Mouse (Mus musculus): ENCODE results near the gene Ccnk. TPM values are rescaled to one million over a fixed set of nuclear protein-coding genes. Genes with fewer than 3 reads are reported as not detected.

Ccnk gene
- polyA plus RNA-seq, 1 experiment: 15.5 TPM

GRCm38 (mm10) chr12:108204978-108205377 lies 25.6 kb downstream of the Ccnk start:
- Histone ChIP-seq H3K4me1 (ENCODE audit: control insufficient read depth, insufficient read depth, insufficient read length) (no peaks in the 10 kb centered on the region), H3K27ac (ENCODE audit: insufficient read depth, low read length) (no peak overlapping the region), H3K27me3 (ENCODE audit: control insufficient read depth, insufficient read depth, low read length) (no peaks in the 10 kb centered on the region), H3K36me3 (ENCODE audit: control insufficient read depth, insufficient read depth, low read length) (peaks cover 26% of the 10 kb centered on the region), H3K4me3 (ENCODE audit: extremely low read depth, insufficient read depth, insufficient read length) (no peak overlapping the region)
- TF ChIP-seq POLR2A (IDR thresholded peaks at IDR 0.05; ENCODE audit: low read depth, low read length) (no peak), CTCF (IDR thresholded peaks at IDR 0.05; ENCODE audit: extremely low read depth, insufficient read depth, insufficient read length, insufficient replicate concordance) (no peak)
- no peak for DNase-seq (ENCODE audit: low read depth in 1 of 2, low spot score in 2 of 2)
- WGBS: 83% methylated on average over 12 of the region's 12 CpGs

DNA sequence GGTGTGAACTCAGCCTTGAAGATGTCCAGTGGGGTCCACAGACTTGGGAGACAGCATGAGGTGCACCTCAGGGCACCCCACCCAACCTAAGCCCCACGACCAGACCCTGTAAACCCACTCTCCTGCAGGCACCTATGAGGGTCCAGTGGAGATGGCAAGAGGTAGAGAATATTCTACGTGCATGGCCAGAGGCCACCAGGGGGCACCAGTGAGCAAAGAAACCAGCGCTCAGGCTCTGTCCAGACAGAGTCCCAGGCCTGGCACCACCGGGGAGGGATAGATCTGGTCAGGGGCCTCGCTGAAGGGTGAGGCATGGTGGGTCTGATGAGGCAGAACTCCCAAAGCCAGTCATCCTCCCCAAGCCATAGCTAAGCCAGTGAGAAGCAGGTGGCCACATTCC lies 27.3 kb downstream of the Ccnk start:
- Histone ChIP-seq H3K4me3 (ENCODE audit: extremely low read depth, insufficient read depth, insufficient read length) (no peak overlapping the region), H3K27ac (ENCODE audit: insufficient read depth, low read length) (no peak overlapping the region), H3K27me3 (ENCODE audit: control insufficient read depth, insufficient read depth, low read length) (no peaks in the 10 kb centered on the region), H3K4me1 (ENCODE audit: control insufficient read depth, insufficient read depth, insufficient read length) (no peaks in the 10 kb centered on the region), H3K36me3 (ENCODE audit: control insufficient read depth, insufficient read depth, low read length) (peaks cover 14% of the 10 kb centered on the region)
- peak; percentile 7 to 61 for DNase-seq (ENCODE audit: low read depth in 1 of 2, low spot score in 2 of 2)
- 15% methylated on average over 5 of the region's 5 CpGs for WGBS
- TF ChIP-seq CTCF (IDR thresholded peaks at IDR 0.05; ENCODE audit: extremely low read depth, insufficient read depth, insufficient read length, insufficient replicate concordance): peak; percentile 73; the same call in 1 of the 2 replicates
- TF ChIP-seq POLR2A (IDR thresholded peaks at IDR 0.05; ENCODE audit: low read depth, low read length): no peak

DNA sequence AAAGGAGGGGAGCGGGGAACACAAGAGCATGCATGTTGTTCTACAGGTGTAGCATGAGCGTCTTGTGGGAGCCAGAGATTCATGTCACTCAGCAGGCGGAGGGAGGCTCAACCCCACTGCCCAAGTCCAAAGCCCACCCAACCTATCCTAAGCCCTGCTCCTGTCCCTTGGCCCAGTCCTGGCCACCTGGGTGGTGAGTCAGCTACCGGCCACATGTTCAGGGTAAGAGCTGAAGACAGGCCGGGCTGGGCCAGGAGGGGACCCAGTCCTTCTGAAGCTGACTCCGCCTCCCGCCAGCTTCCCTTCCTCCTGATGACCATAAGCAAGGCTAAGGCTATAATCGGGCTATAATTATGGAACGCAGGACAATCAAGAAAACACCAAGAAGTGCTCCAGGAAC lies 28.8 kb downstream of the Ccnk start:
- H3K36me3 ChIP-seq (ENCODE audit: control insufficient read depth, insufficient read depth, low read length): peaks cover 2% of the 10 kb centered on the region; the same call in 1 of the 2 replicates
- 94% methylated on average over 9 of the region's 9 CpGs for WGBS
- no peaks in the 10 kb centered on the region for H3K27me3 ChIP-seq (ENCODE audit: control insufficient read depth, insufficient read depth, low read length)
- no peak for DNase-seq (ENCODE audit: low read depth in 1 of 2, low spot score in 2 of 2)
- H3K27ac ChIP-seq (ENCODE audit: insufficient read depth, low read length): no peak overlapping the region
- TF ChIP-seq POLR2A (IDR thresholded peaks at IDR 0.05; ENCODE audit: low read depth, low read length): no peak
- no peak for TF ChIP-seq CTCF (IDR thresholded peaks at IDR 0.05; ENCODE audit: extremely low read depth, insufficient read depth, insufficient read length, insufficient replicate concordance)
- H3K4me1 ChIP-seq (ENCODE audit: control insufficient read depth, insufficient read depth, insufficient read length): no peaks in the 10 kb centered on the region
- no peak overlapping the region for H3K4me3 ChIP-seq (ENCODE audit: extremely low read depth, insufficient read depth, insufficient read length)

DNA sequence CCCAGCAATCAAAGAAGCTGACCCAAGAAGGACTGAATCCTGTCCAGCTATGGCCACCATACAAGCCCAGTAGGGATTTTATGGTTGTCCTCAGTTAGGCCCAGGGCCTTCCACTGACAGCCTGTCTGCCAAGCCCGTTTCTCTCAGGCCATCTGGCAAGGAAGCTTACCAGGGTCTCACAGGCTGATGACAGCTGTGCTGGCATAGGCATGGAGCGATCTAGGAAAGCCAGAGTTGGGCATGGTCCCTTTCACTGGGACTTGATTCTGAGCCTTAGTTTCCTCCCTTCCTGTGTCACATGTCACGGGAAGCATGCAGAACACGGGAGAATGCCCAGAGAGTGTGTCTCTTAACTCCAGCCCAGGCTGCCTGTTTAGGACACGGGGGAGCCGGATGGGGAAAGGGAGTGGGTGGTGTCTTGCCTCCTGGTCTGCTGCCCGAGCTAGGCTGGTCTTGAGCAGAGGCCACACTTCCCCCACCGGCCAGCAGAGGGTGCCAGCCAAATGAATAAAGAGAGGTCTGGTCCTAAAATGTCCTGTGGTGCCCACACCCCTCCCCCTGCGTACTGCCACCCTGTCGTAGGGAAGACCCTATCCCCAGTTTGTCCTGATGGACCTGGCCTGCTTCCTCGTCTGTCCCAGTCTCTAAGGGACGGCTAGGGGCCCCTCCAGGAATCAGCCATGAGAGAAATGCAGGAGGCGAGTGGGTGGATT lies 29.5 kb downstream of the Ccnk start:
- Histone ChIP-seq H3K36me3 (ENCODE audit: control insufficient read depth, insufficient read depth, low read length) (no peaks in the 10 kb centered on the region), H3K27ac (ENCODE audit: insufficient read depth, low read length) (no peak overlapping the region), H3K4me3 (ENCODE audit: extremely low read depth, insufficient read depth, insufficient read length) (no peak overlapping the region), H3K4me1 (ENCODE audit: control insufficient read depth, insufficient read depth, insufficient read length) (no peaks in the 10 kb centered on the region), H3K27me3 (ENCODE audit: control insufficient read depth, insufficient read depth, low read length) (no peaks in the 10 kb centered on the region)
- WGBS: 36% methylated on average over 13 of the region's 13 CpGs
- peak; percentile 3 to 40 for DNase-seq (ENCODE audit: low read depth in 1 of 2, low spot score in 2 of 2)
- peak; percentile 83 for TF ChIP-seq CTCF (IDR thresholded peaks at IDR 0.05; ENCODE audit: extremely low read depth, insufficient read depth, insufficient read length, insufficient replicate concordance)
- TF ChIP-seq POLR2A (IDR thresholded peaks at IDR 0.05; ENCODE audit: low read depth, low read length): no peak

- H3K4me3 ChIP-seq (ENCODE audit: extremely low read depth, insufficient read depth, insufficient read length): no peak overlapping the region
- no peak for TF ChIP-seq POLR2A (IDR thresholded peaks at IDR 0.05; ENCODE audit: low read depth, low read length)
- no peak for TF ChIP-seq CTCF (IDR thresholded peaks at IDR 0.05; ENCODE audit: extremely low read depth, insufficient read depth, insufficient read length, insufficient replicate concordance)
- no peaks in the 10 kb centered on the region for H3K27me3 ChIP-seq (ENCODE audit: control insufficient read depth, insufficient read depth, low read length)
- no peak overlapping the region for H3K27ac ChIP-seq (ENCODE audit: insufficient read depth, low read length)
- H3K36me3 ChIP-seq (ENCODE audit: control insufficient read depth, insufficient read depth, low read length): no peaks in the 10 kb centered on the region
- WGBS: 96% methylated on average over 15 of the region's 15 CpGs
- DNase-seq (ENCODE audit: low read depth in 1 of 2, low spot score in 2 of 2): no peak
- no peaks in the 10 kb centered on the region for H3K4me1 ChIP-seq (ENCODE audit: control insufficient read depth, insufficient read depth, insufficient read length)
Measured at GRCm38 (mm10) chr12:108210623-108211022, 31.2 kb downstream of the Ccnk start.

GRCm38 (mm10) chr12:108212071-108212470 lies 32.7 kb downstream of the Ccnk start:
- no peak for TF ChIP-seq POLR2A (IDR thresholded peaks at IDR 0.05; ENCODE audit: low read depth, low read length)
- no peak for TF ChIP-seq CTCF (IDR thresholded peaks at IDR 0.05; ENCODE audit: extremely low read depth, insufficient read depth, insufficient read length, insufficient replicate concordance)
- Histone ChIP-seq H3K27me3 (ENCODE audit: control insufficient read depth, insufficient read depth, low read length) (no peaks in the 10 kb centered on the region), H3K4me3 (ENCODE audit: extremely low read depth, insufficient read depth, insufficient read length) (no peak overlapping the region), H3K36me3 (ENCODE audit: control insufficient read depth, insufficient read depth, low read length) (no peaks in the 10 kb centered on the region), H3K27ac (ENCODE audit: insufficient read depth, low read length) (no peak overlapping the region), H3K4me1 (ENCODE audit: control insufficient read depth, insufficient read depth, insufficient read length) (no peaks in the 10 kb centered on the region)
- no peak for DNase-seq (ENCODE audit: low read depth in 1 of 2, low spot score in 2 of 2)
- 22% methylated on average over 5 of the region's 5 CpGs for WGBS

GRCm38 (mm10) chr12:108212476-108212875 lies 33.1 kb downstream of the Ccnk start:
- TF ChIP-seq CTCF (IDR thresholded peaks at IDR 0.05; ENCODE audit: extremely low read depth, insufficient read depth, insufficient read length, insufficient replicate concordance) (no peak), POLR2A (IDR thresholded peaks at IDR 0.05; ENCODE audit: low read depth, low read length) (no peak)
- H3K27ac ChIP-seq (ENCODE audit: insufficient read depth, low read length): no peak overlapping the region
- no peaks in the 10 kb centered on the region for H3K27me3 ChIP-seq (ENCODE audit: control insufficient read depth, insufficient read depth, low read length)
- H3K4me3 ChIP-seq (ENCODE audit: extremely low read depth, insufficient read depth, insufficient read length): no peak overlapping the region
- WGBS: 81% methylated on average over 6 of the region's 6 CpGs
- no peaks in the 10 kb centered on the region for H3K36me3 ChIP-seq (ENCODE audit: control insufficient read depth, insufficient read depth, low read length)
- no peak for DNase-seq (ENCODE audit: low read depth in 1 of 2, low spot score in 2 of 2)
- no peaks in the 10 kb centered on the region for H3K4me1 ChIP-seq (ENCODE audit: control insufficient read depth, insufficient read depth, insufficient read length)
